Mouse (Mus musculus) limb, embryonic 12.5 days (tissue): Measurements from ENCODE around the gene Prl2c1. TPM values are rescaled to one million over a fixed set of nuclear protein-coding genes. Genes with fewer than 3 reads are reported as not detected.
"Not testable (repeated sequence)": the region's sequence is repeated elsewhere in the genome, so short reads cannot be mapped to it uniquely, and the experiment has no call there.

Experiments
- ATAC-seq: fragments of 200-750 bp; cut with Nextera tagmentation; 2 replicates; pipeline ENCODE4 v1.8.0; 2017; ENCODE audit warnings: low read depth, moderate TSS enrichment; ENCODE audit not compliant: insufficient number of reproducible peaks, insufficient read depth, low FRiP score, low TSS enrichment
- H3K27ac ChIP-seq: fragments of 300-500 bp; sonication (generic); 2 replicates; pipeline ENCODE4 v1.5.1; 2016; ENCODE audit warnings: mild to moderate bottlenecking, moderate library complexity
- H3K27me3 ChIP-seq: fragments of 300-500 bp; sonication (generic); 2 replicates; pipeline ENCODE4 v1.6.1; 2016; ENCODE audit warnings: mild to moderate bottlenecking, moderate library complexity
- H3K36me3 ChIP-seq: fragments of 300-500 bp; sonication (generic); 2 replicates; pipeline ENCODE4 v1.6.1; 2016; ENCODE audit warnings: mild to moderate bottlenecking, moderate library complexity
- H3K4me1 ChIP-seq: fragments of 300-500 bp; sonication (generic); replicated peaks from 2 replicates; pipeline ENCODE4 v1.6.1; 2016
- H3K4me2 ChIP-seq: fragments of 300-500 bp; sonication (generic); 2 replicates; pipeline ENCODE4 v1.6.1; 2016; ENCODE audit warnings: mild to moderate bottlenecking, moderate library complexity
- H3K4me3 ChIP-seq: fragments of 300-500 bp; sonication (generic); replicated peaks from 2 replicates; pipeline ENCODE4 v1.5.1; 2016; ENCODE audit warnings: mild to moderate bottlenecking
- H3K9ac ChIP-seq: fragments of 300-500 bp; sonication (generic); replicated peaks from 2 replicates; pipeline ENCODE4 v1.6.1; 2016; ENCODE audit warnings: mild to moderate bottlenecking, moderate library complexity
- H3K9me3 ChIP-seq: fragments of 300-500 bp; sonication (generic); 2 replicates; pipeline ENCODE4 v1.6.1; 2016; ENCODE audit warnings: mild to moderate bottlenecking, moderate library complexity
- WGBS: fragments of 180-500 bp; shearing (Covaris S2); methylation state at CpG from one replicate; pipeline ENCODE4 v1.1.7; 2016; 5-methylcytosine and 5-hydroxymethylcytosine counted together
- polyA plus RNA-seq: library from polyadenylated mRNA; unstranded; fragments of >200 nt; fragmentation: Nextera tagmentation; extraction: Ambion mirVana; gene quantifications from 2 replicates; pipeline ENCODE4 v1.2.1, GENCODE M21; 2016

Prl2c1 gene
- polyA plus RNA-seq, result not detected in 2 replicates

- no peak within 1 kb of the TSS for H3K27ac ChIP-seq
- no peak within 1 kb of the TSS for H3K9ac ChIP-seq
- H3K4me3 ChIP-seq, result no peak within 1 kb of the TSS
- 90% methylated on average over 3 of the region's 3 CpGs for WGBS
- ATAC-seq, result no peak
- no peak within 1 kb of the TSS for H3K4me2 ChIP-seq
- H3K27me3 ChIP-seq, result no peaks in the 10 kb centered on the region
- no peaks in the 10 kb centered on the region for H3K36me3 ChIP-seq
- H3K9me3 ChIP-seq, result no peaks in the 10 kb centered on the region
- H3K4me1 ChIP-seq, result no peaks in the 10 kb centered on the region
Measured at GRCm38 (mm10) chr13:27849042-27849441, at the start of gene Prl2c1. Prl2c1 (plus strand) TSS chr13:27849342.

DNA sequence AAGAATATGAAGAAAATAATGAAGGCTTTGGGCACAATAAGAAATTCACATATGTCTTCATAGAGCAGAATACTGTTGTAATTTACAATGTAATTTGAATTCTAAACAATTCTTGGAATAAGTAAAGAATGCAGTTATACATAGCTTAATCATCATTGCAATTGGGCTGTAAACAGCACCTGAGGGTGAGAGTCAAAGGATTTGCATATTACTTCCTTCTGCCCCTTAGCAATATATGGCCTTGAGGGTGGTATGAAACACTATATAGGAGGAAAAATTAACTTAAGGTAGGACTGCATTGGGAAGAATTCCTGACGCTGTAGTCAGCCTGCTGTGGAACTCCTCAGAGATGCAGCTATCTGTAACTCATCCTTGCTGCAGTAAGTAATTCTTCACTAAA is 47.8 kb upstream of the Prl2c1 start, which contains the start of gene Prl2a1:
TSS of gene Prl2a1 (plus strand) at position 301 of the 400 bp plus-strand sequence.
- no peaks in the 10 kb centered on the region for H3K4me1 ChIP-seq
- no peak for ATAC-seq
- WGBS, result 71% methylated on average over 1 of the region's 1 CpGs
- no peak within 1 kb of the TSS for H3K9ac ChIP-seq
- no peaks in the 10 kb centered on the region for H3K36me3 ChIP-seq
- H3K4me2 ChIP-seq, result no peak within 1 kb of the TSS
- H3K4me3 ChIP-seq, result no peak within 1 kb of the TSS
- H3K9me3 ChIP-seq, result no peaks in the 10 kb centered on the region
- H3K27me3 ChIP-seq, result no peaks in the 10 kb centered on the region
- H3K27ac ChIP-seq, result no peak within 1 kb of the TSS

DNA sequence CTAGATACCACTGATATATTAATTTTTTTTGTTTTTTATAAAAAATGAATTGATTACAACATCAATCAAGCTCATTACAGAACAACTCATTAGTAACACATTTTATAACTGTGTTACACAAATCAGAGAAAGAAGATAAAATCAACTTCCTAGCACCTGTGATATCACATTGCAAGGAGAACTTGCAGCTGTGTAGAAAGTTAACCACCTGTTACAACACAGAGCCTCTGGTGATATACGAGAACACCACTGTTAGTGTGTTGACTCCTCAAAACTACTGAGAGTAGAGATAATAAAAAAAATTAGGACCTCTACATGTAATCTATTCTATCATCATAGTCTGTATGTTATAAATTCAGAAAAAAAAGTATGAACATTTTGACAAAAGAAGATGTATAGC is 46.4 kb upstream of the Prl2c1 start:
- no peak overlapping the region for H3K27ac ChIP-seq
- H3K27me3 ChIP-seq, result no peaks in the 10 kb centered on the region
- ATAC-seq, result no peak
- H3K9me3 ChIP-seq, result no peaks in the 10 kb centered on the region
- H3K4me1 ChIP-seq, result no peaks in the 10 kb centered on the region
- H3K9ac ChIP-seq, result no peak overlapping the region
- H3K36me3 ChIP-seq, result no peaks in the 10 kb centered on the region
- H3K4me2 ChIP-seq, result no peak overlapping the region
- 79% methylated on average over 1 of the region's 1 CpGs for WGBS
- H3K4me3 ChIP-seq, result no peak overlapping the region

- H3K4me1 ChIP-seq, H3K27ac ChIP-seq, H3K27me3 ChIP-seq, H3K4me3 ChIP-seq, H3K4me2 ChIP-seq, H3K9ac ChIP-seq, ATAC-seq, H3K36me3 ChIP-seq, H3K9me3 ChIP-seq: not testable (repeated sequence)
- 90% methylated on average over 2 of the region's 2 CpGs for WGBS
Measured at GRCm38 (mm10) chr13:27904236-27904635, 55.1 kb downstream of the Prl2c1 start.

Other genes with a start within 250 kb of the Prl2c1 start
- gene Prl7b1, start 238.8 kb upstream of the Prl2c1 start, polyA plus RNA-seq, result not detected in 2 replicates
- not detected in 2 replicates for gene Prl7a1, start 206.8 kb upstream of the Prl2c1 start, polyA plus RNA-seq
- not detected in 2 replicates for gene Prl7a2, start 181.3 kb upstream of the Prl2c1 start, polyA plus RNA-seq
- gene Prl7d1, start 132.6 kb upstream of the Prl2c1 start, polyA plus RNA-seq, result not detected in 2 replicates
- gene Prl7c1, start 68.5 kb upstream of the Prl2c1 start, polyA plus RNA-seq, result not detected in 2 replicates
- not detected in 2 replicates for gene Prl2a1, start 47.7 kb upstream of the Prl2c1 start, polyA plus RNA-seq
- gene Prl4a1, start 166.9 kb downstream of the Prl2c1 start, polyA plus RNA-seq, result not detected in 2 replicates